Mouse (Mus musculus) liver, embryonic 16.5 days (tissue): ENCODE results near the gene Lactb. TPM values are rescaled to one million over a fixed set of nuclear protein-coding genes. Genes with fewer than 3 reads are reported as not detected.

Source experiments
- ATAC-seq: fragments of 200-750 bp; cut with Nextera tagmentation; 2 replicates; pipeline ENCODE4 v1.8.0; 2017; ENCODE audit warnings: low read depth, mild to moderate bottlenecking, moderate number of reproducible peaks, moderate library complexity
- H3K27ac ChIP-seq: fragments of 300-500 bp; sonication (generic); 2 replicates; pipeline ENCODE4 v1.5.1; 2014; ENCODE audit warnings: mild to moderate bottlenecking, low read length
- H3K27me3 ChIP-seq: fragments of 300-500 bp; sonication (generic); 2 replicates; pipeline ENCODE4 v1.6.1; 2014; ENCODE audit warnings: low read depth, low read length, mixed read lengths; ENCODE audit not compliant: control insufficient read depth, insufficient read depth
- H3K36me3 ChIP-seq: fragments of 300-500 bp; sonication (generic); 2 replicates; pipeline ENCODE4 v1.6.1; 2014; ENCODE audit warnings: mild to moderate bottlenecking; ENCODE audit not compliant: control insufficient read depth, insufficient read depth
- H3K4me1 ChIP-seq: fragments of 300-500 bp; sonication (generic); 2 replicates; pipeline ENCODE4 v1.6.1; 2014; ENCODE audit warnings: low read depth, low read length, mixed read lengths; ENCODE audit not compliant: control insufficient read depth
- H3K4me2 ChIP-seq: fragments of 300-500 bp; sonication (generic); 2 replicates; pipeline ENCODE4 v1.6.1; 2014; ENCODE audit warnings: low read depth, low read length, mixed read lengths
- H3K4me3 ChIP-seq: fragments of 300-500 bp; sonication (generic); 2 replicates; pipeline ENCODE4 v1.5.1; 2014; ENCODE audit warnings: low read depth, mild to moderate bottlenecking, low read length
- H3K9ac ChIP-seq: fragments of 300-500 bp; sonication (generic); 2 replicates; pipeline ENCODE4 v1.6.1; 2014; ENCODE audit warnings: low read depth, low read length
- H3K9me3 ChIP-seq: fragments of 300-500 bp; sonication (generic); replicated peaks from 2 replicates; pipeline ENCODE4 v1.6.1; 2016; ENCODE audit warnings: low read length; ENCODE audit not compliant: control insufficient read depth
- WGBS: fragments of 180-500 bp; shearing (Covaris S2); extraction: QIAGEN DNeasy Blood & Tissue Kit; methylation state at CpG from one replicate; pipeline ENCODE4 v1.1.7; 2014; ENCODE audit not compliant: insufficient replicate concordance; 5-methylcytosine and 5-hydroxymethylcytosine counted together
- polyA plus RNA-seq: library from polyadenylated mRNA; unstranded; fragments of >200 nt; fragmentation: Nextera tagmentation; extraction: Ambion mirVana; gene quantifications from 2 replicates; pipeline ENCODE4 v1.2.1, GENCODE M21; 2015

The Lactb gene
- polyA plus RNA-seq, 1 experiment from 2014 or later = 4.4 TPM

DNA sequence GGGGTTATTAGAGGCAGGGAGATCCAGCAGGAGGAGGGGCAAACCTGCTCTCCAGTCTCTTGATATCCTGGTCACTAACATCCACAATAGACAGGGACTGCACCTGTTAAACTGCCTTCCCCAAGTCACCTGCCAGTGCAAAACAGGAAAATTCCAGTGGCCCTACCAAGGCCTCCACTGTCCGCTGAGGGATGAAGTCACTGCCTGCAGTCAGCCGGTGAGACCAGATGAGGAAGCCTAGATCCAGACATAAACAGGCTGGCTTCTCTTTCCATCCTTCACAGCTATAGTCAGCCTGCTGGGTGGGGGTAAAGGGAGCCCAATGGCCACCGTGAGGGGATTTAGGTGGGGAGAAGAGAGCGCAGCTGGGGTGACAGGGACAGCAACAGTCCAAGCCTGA lies 28.4 kb upstream of the Lactb start:
- Histone ChIP-seq H3K4me3 (no peak overlapping the region), H3K4me1 (peaks cover 12% of the 10 kb centered on the region), H3K9ac (no peak overlapping the region), H3K4me2 (no peak overlapping the region), H3K27me3 (no peaks in the 10 kb centered on the region), H3K36me3 (no peaks in the 10 kb centered on the region), H3K27ac (no peak overlapping the region), H3K9me3 (no peaks in the 10 kb centered on the region)
- 55% methylated on average over 4 of the region's 4 CpGs for WGBS
- ATAC-seq = no peak

DNA sequence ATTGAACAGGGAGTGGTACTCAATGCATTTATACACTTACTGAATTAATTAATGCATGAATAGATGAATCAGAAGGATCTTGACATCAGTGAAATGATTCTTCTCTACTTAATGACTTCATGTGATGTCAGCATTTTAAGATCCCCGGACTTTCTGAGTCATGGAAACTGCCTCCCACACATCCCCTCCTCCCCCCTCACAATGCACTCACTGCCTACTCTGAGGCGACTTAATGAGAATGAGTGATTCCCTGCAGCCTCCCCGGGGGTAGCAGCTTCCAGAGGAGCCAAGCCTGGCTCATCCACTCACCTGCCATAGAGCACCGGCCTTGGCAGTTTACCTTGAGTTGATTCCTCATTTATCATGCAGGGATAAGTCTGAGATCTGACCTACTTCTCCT lies 27.9 kb upstream of the Lactb start:
- H3K9ac ChIP-seq = no peak overlapping the region
- H3K4me2 ChIP-seq = no peak overlapping the region
- 61% methylated on average over 4 of the region's 4 CpGs for WGBS
- ATAC-seq = no peak
- H3K9me3 ChIP-seq = no peaks in the 10 kb centered on the region
- no peaks in the 10 kb centered on the region for H3K36me3 ChIP-seq
- peaks cover 12% of the 10 kb centered on the region for H3K4me1 ChIP-seq
- H3K27ac ChIP-seq = no peak overlapping the region
- no peaks in the 10 kb centered on the region for H3K27me3 ChIP-seq
- no peak overlapping the region for H3K4me3 ChIP-seq

DNA sequence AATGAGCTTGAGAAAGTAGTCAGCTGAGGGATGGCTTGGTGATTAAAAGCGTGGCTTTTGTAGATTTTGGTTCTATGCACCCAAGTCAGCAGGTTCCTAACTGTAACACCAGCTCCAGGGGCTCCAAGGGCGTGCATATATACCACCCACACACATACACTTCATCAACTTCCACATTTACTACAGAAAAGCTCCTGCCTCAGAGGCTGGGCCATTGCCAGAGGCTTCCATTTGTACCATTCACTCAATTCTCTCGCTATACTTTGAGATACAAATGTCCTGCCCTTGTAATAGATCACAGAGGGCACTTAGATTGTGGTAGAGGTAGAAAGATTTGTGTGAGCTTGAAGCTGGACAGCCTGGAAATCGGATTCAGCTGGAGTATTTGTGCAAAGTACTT lies 26.2 kb upstream of the Lactb start:
- Histone ChIP-seq H3K36me3 (no peaks in the 10 kb centered on the region), H3K9me3 (no peaks in the 10 kb centered on the region), H3K27ac (no peak overlapping the region; the same call in 1 of the 2 replicates), H3K9ac (no peak overlapping the region), H3K4me2 (no peak overlapping the region), H3K4me1 (peaks cover 12% of the 10 kb centered on the region), H3K4me3 (no peak overlapping the region), H3K27me3 (no peaks in the 10 kb centered on the region)
- 60% methylated on average over 4 of the region's 4 CpGs for WGBS
- ATAC-seq = no peak

DNA sequence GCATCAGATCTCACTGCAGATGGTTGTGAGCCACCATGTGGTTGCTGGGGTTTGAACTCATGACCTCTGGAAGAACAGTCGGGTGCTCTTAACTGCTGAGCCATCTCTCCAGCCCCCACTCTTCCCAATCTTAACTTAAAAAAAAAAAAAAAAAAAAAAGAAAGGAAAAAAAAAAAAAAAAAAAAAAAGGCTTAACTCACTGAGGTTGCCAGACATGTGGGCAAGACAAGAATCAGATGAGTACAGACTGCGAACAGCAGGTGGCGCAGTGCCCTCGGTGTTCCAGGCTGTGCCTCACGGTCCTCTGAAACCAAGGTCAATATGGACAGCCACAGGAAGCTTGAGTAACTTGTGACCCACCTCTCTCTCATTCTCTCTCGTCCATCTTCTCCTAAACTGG lies 25.8 kb upstream of the Lactb start:
- Histone ChIP-seq H3K9ac (no peak overlapping the region), H3K36me3 (no peaks in the 10 kb centered on the region), H3K27me3 (no peaks in the 10 kb centered on the region), H3K4me2 (no peak overlapping the region), H3K4me3 (no peak overlapping the region), H3K4me1 (peaks cover 12% of the 10 kb centered on the region), H3K9me3 (no peaks in the 10 kb centered on the region), H3K27ac (no peak overlapping the region)
- WGBS = under 1% methylated on average over 6 of the region's 6 CpGs
- ATAC-seq = peak; percentile 90

DNA sequence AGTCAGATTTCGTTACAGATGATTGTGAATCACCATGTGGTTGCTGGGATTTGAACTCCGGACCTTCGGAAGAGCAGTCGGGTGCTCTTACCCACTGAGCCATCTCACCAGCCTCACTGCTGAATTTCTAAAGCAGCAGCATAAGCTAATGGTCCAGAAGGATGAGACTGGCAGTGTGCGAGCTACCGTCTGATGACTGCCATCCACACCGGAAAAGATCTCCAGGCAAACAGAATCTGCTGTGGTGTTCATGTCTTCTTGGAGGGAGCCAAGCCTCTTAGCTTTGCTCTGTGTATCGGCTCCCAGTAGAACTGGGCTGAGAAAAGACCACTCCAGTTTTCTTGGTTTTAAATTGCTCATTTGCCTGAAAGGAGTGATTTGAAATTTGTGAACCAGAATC lies 24.4 kb upstream of the Lactb start:
- WGBS = 76% methylated on average over 7 of the region's 8 CpGs
- H3K36me3 ChIP-seq = no peaks in the 10 kb centered on the region
- ATAC-seq = no peak

DNA sequence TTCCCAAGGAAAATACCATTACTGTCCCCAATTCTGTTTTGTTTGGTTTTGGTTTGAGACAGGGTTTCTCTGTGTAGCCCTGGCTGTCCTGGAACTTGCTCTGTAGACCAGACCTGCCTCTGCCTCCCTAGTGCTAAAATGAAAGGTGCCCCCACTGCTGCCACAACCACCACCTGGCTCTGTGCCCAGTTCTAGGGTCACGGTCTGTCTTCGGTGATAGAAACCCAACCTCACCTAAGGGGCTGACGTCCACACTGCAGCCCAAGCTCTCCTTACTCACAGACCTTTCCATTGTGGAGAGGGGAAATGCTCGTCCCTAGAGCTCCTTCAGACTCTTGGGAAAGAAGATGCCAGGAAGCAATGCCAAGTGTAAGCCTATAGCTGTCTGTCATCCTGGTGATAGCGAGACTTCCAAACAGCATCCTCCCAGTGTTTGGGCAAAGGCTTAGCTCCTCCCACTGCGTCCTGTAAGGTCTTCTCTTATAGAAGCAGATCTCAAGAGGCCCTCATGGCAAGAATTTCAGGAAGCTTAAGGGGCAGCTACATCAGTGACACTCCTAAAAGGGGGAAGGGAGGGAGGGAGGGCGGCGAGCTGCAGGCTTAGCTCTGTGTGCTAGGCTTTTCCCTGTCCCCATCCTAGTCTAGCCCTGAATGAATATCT lies 16.6 kb upstream of the Lactb start:
- H3K27ac ChIP-seq = 0 out of 2 replicates have a peak overlapping the region, but pooled peaks have one; percentile 16
- H3K9me3 ChIP-seq = no peaks in the 10 kb centered on the region
- no peak overlapping the region for H3K4me3 ChIP-seq
- no peak overlapping the region for H3K9ac ChIP-seq
- no peak for ATAC-seq
- no peaks in the 10 kb centered on the region for H3K27me3 ChIP-seq
- 53% methylated on average over 8 of the region's 8 CpGs for WGBS
- H3K4me2 ChIP-seq = peak overlapping the region; percentile 33
- no peaks in the 10 kb centered on the region for H3K36me3 ChIP-seq
- H3K4me1 ChIP-seq = peaks cover 43% of the 10 kb centered on the region

More for the DNA sequence above, 24.4 kb upstream of the Lactb start:
- no peak overlapping the region for H3K9ac ChIP-seq
- no peak overlapping the region for H3K27ac ChIP-seq
- no peak overlapping the region for H3K4me2 ChIP-seq
- H3K27me3 ChIP-seq = no peaks in the 10 kb centered on the region
- H3K4me3 ChIP-seq = no peak overlapping the region
- peaks cover 3% of the 10 kb centered on the region for H3K4me1 ChIP-seq
- H3K9me3 ChIP-seq = no peaks in the 10 kb centered on the region

DNA sequence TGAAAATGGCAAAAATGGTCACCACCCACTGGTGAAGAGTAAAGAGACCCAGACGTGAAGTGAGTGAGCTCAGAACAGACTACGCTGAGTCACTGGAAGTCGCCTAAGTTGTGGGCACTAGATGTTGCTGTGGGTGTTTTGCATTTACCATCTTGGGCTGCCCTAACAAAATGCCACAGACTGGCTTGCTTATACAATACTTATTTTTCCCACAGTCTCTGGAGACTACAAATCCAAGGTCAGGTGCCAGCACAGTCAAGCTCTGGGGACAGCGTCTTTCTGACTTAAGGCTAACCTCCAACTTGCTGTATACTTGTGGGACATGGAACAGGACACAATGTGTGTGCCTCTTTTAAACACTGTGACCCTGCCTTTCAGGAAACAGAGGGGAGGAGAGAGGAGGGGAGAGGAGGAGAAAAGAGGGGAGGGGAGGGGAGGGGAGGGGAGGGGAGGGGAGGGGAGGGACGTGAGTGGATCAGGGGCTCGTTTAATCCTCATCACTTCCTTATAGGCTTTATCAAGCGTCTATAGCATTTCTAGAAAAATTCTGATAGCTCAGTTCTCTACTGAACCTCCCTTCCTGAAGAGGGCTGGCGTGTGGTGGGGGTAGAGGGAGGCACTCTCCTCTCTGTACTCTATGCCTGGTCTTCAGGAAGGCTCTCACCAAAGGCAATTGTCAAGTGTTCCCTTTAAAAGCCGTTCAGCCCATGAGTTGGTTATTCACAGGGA lies 15.9 kb upstream of the Lactb start:
- 31% methylated on average over 9 of the region's 9 CpGs for WGBS
- ATAC-seq = no peak
- H3K9ac ChIP-seq = no peak overlapping the region
- peak overlapping the region; percentile 16; the same call in 1 of the 2 replicates for H3K27ac ChIP-seq
- peak overlapping the region; percentile 33; the same call in 1 of the 2 replicates for H3K4me2 ChIP-seq
- H3K36me3 ChIP-seq = no peaks in the 10 kb centered on the region
- H3K4me1 ChIP-seq = peaks cover 44% of the 10 kb centered on the region
- H3K9me3 ChIP-seq = no peaks in the 10 kb centered on the region
- H3K27me3 ChIP-seq = no peaks in the 10 kb centered on the region
- H3K4me3 ChIP-seq = no peak overlapping the region

DNA sequence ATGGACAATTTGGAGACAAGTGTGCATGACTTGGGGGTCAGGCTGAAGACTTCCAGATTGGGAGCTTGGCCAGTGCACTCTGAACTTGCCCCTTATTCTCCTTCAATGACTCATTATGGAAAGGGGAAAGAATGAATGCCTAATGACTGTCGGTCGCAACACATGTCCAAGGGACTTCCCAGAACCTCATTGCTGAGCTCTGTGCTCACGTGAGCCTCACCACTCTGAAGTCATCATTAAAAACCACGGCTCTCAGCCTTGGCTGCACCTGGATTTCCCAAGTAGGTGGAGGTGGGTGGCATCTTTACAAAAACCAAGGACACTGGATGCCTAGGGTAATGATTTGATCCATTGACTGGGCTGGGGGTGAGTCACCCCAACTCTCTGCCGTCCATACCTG lies 14.8 kb upstream of the Lactb start:
- Histone ChIP-seq H3K9ac (no peak overlapping the region), H3K9me3 (no peaks in the 10 kb centered on the region), H3K27ac (no peak overlapping the region; the same call in 1 of the 2 replicates), H3K36me3 (no peaks in the 10 kb centered on the region), H3K4me2 (no peak overlapping the region), H3K27me3 (no peaks in the 10 kb centered on the region), H3K4me1 (peaks cover 44% of the 10 kb centered on the region), H3K4me3 (no peak overlapping the region)
- no peak for ATAC-seq
- 79% methylated on average over 5 of the region's 5 CpGs for WGBS

DNA sequence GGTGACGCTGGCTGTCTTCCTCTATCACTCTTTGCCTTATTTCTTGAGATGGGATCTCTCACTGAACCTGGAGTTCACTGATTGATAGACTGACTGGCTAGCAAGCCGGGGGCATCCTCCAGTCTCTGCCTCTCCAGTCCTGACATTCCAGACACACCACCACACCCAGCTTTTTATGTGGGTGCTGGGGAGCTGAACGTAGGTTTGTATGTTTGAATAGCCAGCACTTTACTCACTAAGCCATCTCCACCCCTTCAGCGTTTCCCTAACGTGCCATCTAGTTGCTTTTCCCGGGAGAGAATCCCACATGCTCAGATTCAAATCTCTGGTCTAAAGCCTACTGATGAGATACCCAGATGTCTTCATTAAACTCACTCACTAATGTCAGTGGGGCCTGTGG lies 14.3 kb upstream of the Lactb start:
- H3K4me3 ChIP-seq = no peak overlapping the region
- 61% methylated on average over 6 of the region's 6 CpGs for WGBS
- no peaks in the 10 kb centered on the region for H3K27me3 ChIP-seq
- H3K9me3 ChIP-seq = no peaks in the 10 kb centered on the region
- H3K36me3 ChIP-seq = no peaks in the 10 kb centered on the region
- H3K4me1 ChIP-seq = peaks cover 44% of the 10 kb centered on the region
- ATAC-seq = no peak
- H3K27ac ChIP-seq = no peak overlapping the region; the same call in 1 of the 2 replicates
- no peak overlapping the region for H3K9ac ChIP-seq
- peak overlapping the region; percentile 52 for H3K4me2 ChIP-seq
